Mouse (Mus musculus): ENCODE measurements at regions not wholly inside any gene's neighbourhood (a gene's known extent, or its start where the extent isn't known, plus 50 kb on each side); places are given as distances from the start of the nearest gene placed in this dataset.

DNA sequence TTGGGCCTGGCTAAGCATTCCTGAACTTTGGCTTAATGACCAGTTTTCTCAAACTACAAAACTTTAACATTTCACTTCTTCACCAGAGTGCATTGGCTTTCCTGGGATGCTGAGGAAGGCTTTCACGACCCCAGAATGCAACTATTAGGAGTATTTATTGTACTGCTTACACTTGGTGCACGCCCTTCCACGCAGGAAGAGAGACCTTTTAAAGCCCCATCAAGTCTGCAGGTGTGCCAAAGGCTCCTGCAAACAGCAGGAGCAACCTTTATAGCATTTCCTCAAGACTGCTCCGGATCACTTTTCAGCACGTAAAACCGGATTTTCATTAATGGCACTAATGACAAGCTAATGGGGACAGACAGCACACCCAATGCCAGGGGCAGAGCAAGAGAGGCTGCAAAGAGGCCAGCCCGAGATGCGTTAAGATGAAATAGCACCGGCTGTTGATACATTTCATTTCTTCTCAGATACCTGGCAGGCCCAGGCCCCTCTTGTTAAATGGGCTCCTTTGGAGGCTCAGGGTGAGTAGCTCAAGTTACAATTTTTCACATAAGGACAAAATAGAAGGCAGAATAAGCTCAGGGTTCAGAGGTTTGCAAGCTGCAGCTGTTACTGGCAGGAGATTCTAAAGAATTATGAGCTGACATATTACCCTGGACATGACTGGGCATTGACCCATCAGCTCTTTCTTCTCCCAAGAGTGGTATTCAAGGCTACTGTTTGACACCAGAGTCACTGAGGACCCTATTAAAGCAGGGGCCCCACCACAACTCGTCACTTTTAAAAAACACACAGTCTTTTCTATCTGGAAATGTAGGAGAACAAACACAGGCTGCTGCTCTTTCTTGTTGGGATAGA is 402.7 kb upstream of the Btbd3 start:
- TF ChIP-seq CTCF (IDR thresholded peaks at IDR 0.05; ENCODE audit: low read depth, low read length) (no peak), EP300 (IDR thresholded peaks at IDR 0.05; ENCODE audit: insufficient read depth, low read depth, low read length) (no peak), POLR2A (IDR thresholded peaks at IDR 0.05; ENCODE audit: insufficient read depth, low read length) (no peak)
